Comparison of ENCODE assay signal across 8 mouse cellular contexts in genomic region chr2:74907368-74908291, GRCm38 (mm10).
A peak's percentile ranks its signal among the peaks of the same experiment; 100 is the strongest.
DNase-seq lines count a peak whose midpoint lies in the region; ATAC-seq and TF ChIP-seq lines count a peak whose summit lies in the region.
"Had no signal": no experiment of that assay in that cellular context is flagged by ENCODE, and none has a peak within 500 bp of the region (broad histone marks: within the 10 kb centered on the region; RNA-seq: fewer than 3 reads in every experiment).

No protein-coding gene starts in this region.

- no peak for TF ChIP-seq EP300 in heart, postnatal 0 days (IDR thresholded peaks at IDR 0.05; ENCODE audit: low read depth)

- no peaks in the 10 kb centered on the region for H3K9me3 ChIP-seq in heart, postnatal 0 days (replicated peaks; ENCODE audit: control insufficient read depth, low read length)
- no peaks in the 10 kb centered on the region for H3K9me3 ChIP-seq in lung, embryonic 14.5 days (ENCODE audit: low read depth, low read length)
- H3K9me3 ChIP-seq in hindbrain, embryonic 12.5 days (replicated peaks) = no peaks in the 10 kb centered on the region
- H3K9me3 ChIP-seq: liver, embryonic 13.5 days had no signal

- H3K4me1 ChIP-seq in brown adipose tissue, adult 24 weeks (ENCODE audit: control insufficient read depth, insufficient read depth, insufficient read length, low read length) = no peaks in the 10 kb centered on the region
- no peaks in the 10 kb centered on the region for H3K4me1 ChIP-seq in heart, postnatal 0 days (ENCODE audit: control insufficient read depth, insufficient read depth)
- H3K4me1 ChIP-seq in lung, embryonic 14.5 days (ENCODE audit: insufficient read depth) = peaks cover 8% of the 10 kb centered on the region
- no peaks in the 10 kb centered on the region for H3K4me1 ChIP-seq in hindbrain, embryonic 12.5 days
- H3K4me1 ChIP-seq: liver, embryonic 13.5 days had no signal

- DNase-seq in adrenal gland, adult 8-10 months = peak; percentile 48
- peak; percentile 40 for DNase-seq in heart, postnatal 0 days (ENCODE audit: low spot score)
- peak; percentile 87 for DNase-seq in lung, embryonic 14.5 days
- DNase-seq in layer of hippocampus, postnatal 10 days (ENCODE audit: low spot score in 2 of 2) = no peak
- no peak for DNase-seq in layer of hippocampus, postnatal 25 days (ENCODE audit: extremely low spot score in 1 of 2, low spot score in 1 of 2)
- DNase-seq: liver, embryonic 13.5 days had no signal

- no peak overlapping the region for H3K9ac ChIP-seq in heart, postnatal 0 days (replicated peaks; ENCODE audit: low read depth, low read length)
- H3K9ac ChIP-seq in lung, embryonic 14.5 days = no peak overlapping the region
- H3K9ac ChIP-seq in hindbrain, embryonic 12.5 days = no peak overlapping the region
- H3K9ac ChIP-seq: liver, embryonic 13.5 days had no signal

- H3K27me3 ChIP-seq in heart, postnatal 0 days (ENCODE audit: control insufficient read depth, insufficient read depth, low read length) = no peaks in the 10 kb centered on the region
- no peaks in the 10 kb centered on the region for H3K27me3 ChIP-seq in lung, embryonic 14.5 days (ENCODE audit: insufficient read depth, low read length)
- no peaks in the 10 kb centered on the region for H3K27me3 ChIP-seq in hindbrain, embryonic 12.5 days
- H3K27me3 ChIP-seq: liver, embryonic 13.5 days had no signal

- peak; percentile 57; the same call in 1 of the 2 replicates for ATAC-seq in heart, postnatal 0 days (ENCODE audit: insufficient read depth, low read depth)
- peak; percentile 73; the same call in 1 of the 2 replicates for ATAC-seq in lung, embryonic 14.5 days (ENCODE audit: insufficient read depth)
- ATAC-seq in hindbrain, embryonic 12.5 days (ENCODE audit: low FRiP score) = no peak

- TF ChIP-seq CTCF in heart, postnatal 0 days (IDR thresholded peaks at IDR 0.05; ENCODE audit: low read depth) = no peak
- TF ChIP-seq CTCF in lung, embryonic 14.5 days (IDR thresholded peaks at IDR 0.05; ENCODE audit: low read depth) = no peak

- peak overlapping the region; percentile 37 for H3K4me2 ChIP-seq in heart, postnatal 0 days (ENCODE audit: low read depth, low read length)
- H3K4me2 ChIP-seq in lung, embryonic 14.5 days = peak overlapping the region; percentile 25; the same call in 1 of the 2 replicates
- H3K4me2 ChIP-seq in hindbrain, embryonic 12.5 days (replicated peaks) = no peak overlapping the region
- H3K4me2 ChIP-seq: liver, embryonic 13.5 days had no signal

- no peak overlapping the region for H3K27ac ChIP-seq in brown adipose tissue, adult 24 weeks (replicated peaks; ENCODE audit: low read depth, low read length)
- H3K27ac ChIP-seq in heart, postnatal 0 days (ENCODE audit: low read depth) = 0 out of 2 replicates have a peak overlapping the region, but pooled peaks have one; percentile 43
- peak overlapping the region; percentile 67 for H3K27ac ChIP-seq in lung, embryonic 14.5 days (ENCODE audit: low read depth)
- no peak overlapping the region for H3K27ac ChIP-seq in hindbrain, embryonic 12.5 days
- H3K27ac ChIP-seq: liver, embryonic 13.5 days had no signal

- WGBS in heart, postnatal 0 days = 67% methylated on average over 19 of the region's 19 CpGs
- 52% methylated on average over 19 of the region's 19 CpGs for WGBS in lung, embryonic 14.5 days
- WGBS in hindbrain, embryonic 12.5 days = 79% methylated on average over 19 of the region's 19 CpGs

- H3K4me3 ChIP-seq in brown adipose tissue, adult 24 weeks (ENCODE audit: insufficient read depth, low read depth, low read length) = peak overlapping the region; percentile 43
- H3K4me3 ChIP-seq in heart, postnatal 0 days (ENCODE audit: low read depth, low read length) = peak overlapping the region; percentile 12; the same call in 1 of the 2 replicates
- no peak overlapping the region for H3K4me3 ChIP-seq in lung, embryonic 14.5 days (ENCODE audit: low read depth, low read length)
- H3K4me3 ChIP-seq in hindbrain, embryonic 12.5 days = no peak overlapping the region
- H3K4me3 ChIP-seq: liver, embryonic 13.5 days had no signal

- no peaks in the 10 kb centered on the region for H3K36me3 ChIP-seq in heart, postnatal 0 days (replicated peaks; ENCODE audit: control insufficient read depth, insufficient read depth, low read length)
- no peaks in the 10 kb centered on the region for H3K36me3 ChIP-seq in lung, embryonic 14.5 days (ENCODE audit: insufficient read depth)
- no peaks in the 10 kb centered on the region for H3K36me3 ChIP-seq in hindbrain, embryonic 12.5 days
- H3K36me3 ChIP-seq: liver, embryonic 13.5 days had no signal

Comparison
In these comparisons a context has a peak if more than half of its experiments do, and no peak if none do; other contexts are left out.
1. DNase-seq: peak in adrenal gland, adult 8-10 months (single experiment), heart, postnatal 0 days (single experiment) and lung, embryonic 14.5 days (single experiment); none in layer of hippocampus, postnatal 10 days (0 of 2) and layer of hippocampus, postnatal 25 days (0 of 2).
2. H3K27ac ChIP-seq: peak in heart, postnatal 0 days (single experiment) and lung, embryonic 14.5 days (single experiment); none in brown adipose tissue, adult 24 weeks (single experiment) and hindbrain, embryonic 12.5 days (single experiment).
3. H3K4me3 ChIP-seq: peak in brown adipose tissue, adult 24 weeks (single experiment) and heart, postnatal 0 days (single experiment); none in lung, embryonic 14.5 days (single experiment) and hindbrain, embryonic 12.5 days (single experiment).